Mouse (Mus musculus) monocyte, adult 2 months (primary cell): ENCODE measurements at regions not wholly inside any gene's neighbourhood (a gene's known extent, or its start where the extent isn't known, plus 50 kb on each side); places are given as distances from the start of the nearest gene placed in this dataset.

Experiments
- DNase-seq, 2 experiments: peaks; one replicate each; pipeline ENCODE4 v3.0.0; 2022; ENCODE audit warnings: low spot score in 2 of 2, low read depth in 1 of 2

DNA sequence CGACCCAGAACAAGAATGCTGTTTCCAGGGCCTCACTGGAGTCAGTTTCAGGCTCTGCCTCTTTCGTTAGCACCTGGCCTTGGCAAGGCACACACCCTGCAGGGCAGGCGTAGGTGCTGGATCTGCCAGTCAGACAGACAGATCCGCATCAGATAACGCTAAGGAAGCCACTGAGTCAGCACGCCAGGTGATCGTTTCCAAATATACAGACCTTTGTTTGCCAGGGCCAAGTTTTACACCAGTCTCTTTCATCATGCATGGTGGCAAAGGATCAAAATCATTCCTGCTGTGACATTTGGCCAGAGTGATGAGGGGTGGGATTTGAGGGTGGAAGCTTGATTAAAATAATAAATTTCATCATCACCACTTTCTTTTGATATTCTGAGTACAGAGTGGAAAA, 411.0 kb downstream of the Ofcc1 start:
- DNase-seq = no peak

DNA sequence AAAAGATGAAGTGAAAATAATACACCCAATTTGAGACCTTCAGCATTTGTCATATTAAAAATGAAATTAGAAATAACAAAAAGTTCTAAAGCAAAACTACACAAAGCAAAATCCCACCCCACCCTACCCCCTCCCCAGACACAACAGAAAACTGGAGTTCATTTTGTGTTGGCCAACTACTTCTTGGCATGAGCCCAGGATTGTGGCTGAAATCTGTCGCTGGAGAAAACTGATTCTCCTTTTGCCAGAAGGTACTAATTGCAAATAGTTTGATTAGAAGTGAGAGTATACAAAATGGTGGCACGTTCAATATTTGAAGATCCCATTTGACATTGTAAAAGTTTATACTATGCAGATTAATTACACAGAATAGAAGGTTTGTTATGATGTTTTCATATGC, 426.0 kb downstream of the Ofcc1 start:
- no peak for DNase-seq

DNA sequence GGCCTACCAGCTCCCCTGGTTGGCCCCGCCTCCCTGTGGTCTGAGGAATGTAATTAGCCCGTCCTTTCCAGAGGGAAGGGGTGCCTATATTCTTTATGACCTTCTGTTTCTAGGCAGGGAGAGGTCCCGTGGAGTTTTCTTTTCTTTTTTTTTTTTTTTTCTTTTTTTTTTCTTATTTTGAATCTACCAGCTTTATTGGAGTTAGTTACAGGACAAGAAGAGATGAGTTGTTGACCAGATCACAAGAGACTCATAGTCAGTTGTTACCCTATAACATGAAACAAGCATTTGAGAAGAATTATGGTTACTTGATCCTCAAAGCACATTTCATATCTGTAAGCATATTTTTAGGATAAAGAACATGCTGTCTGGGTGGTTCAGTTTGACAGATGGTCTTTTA, 429.8 kb downstream of the Ofcc1 start:
- no peak for DNase-seq

DNA sequence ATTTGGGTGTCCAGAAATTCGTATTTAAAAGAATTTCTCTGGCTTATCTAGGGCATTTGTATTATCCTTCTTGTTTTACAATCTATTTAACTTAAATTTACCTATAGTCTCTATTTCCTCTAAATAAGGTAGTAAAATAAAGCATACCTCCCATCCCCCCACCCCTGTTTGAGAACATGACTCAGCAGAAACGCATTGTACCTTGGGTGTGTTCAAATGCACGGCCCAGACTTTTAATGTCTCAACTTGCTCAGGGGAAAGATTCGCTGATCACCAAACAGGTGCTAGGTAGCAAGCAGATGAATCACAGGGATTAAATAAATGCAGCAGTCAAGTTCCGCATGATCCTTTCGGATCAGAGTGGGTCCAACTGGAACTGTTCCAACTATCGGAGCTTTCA, 432.7 kb downstream of the Ofcc1 start:
- no peak for DNase-seq

DNA sequence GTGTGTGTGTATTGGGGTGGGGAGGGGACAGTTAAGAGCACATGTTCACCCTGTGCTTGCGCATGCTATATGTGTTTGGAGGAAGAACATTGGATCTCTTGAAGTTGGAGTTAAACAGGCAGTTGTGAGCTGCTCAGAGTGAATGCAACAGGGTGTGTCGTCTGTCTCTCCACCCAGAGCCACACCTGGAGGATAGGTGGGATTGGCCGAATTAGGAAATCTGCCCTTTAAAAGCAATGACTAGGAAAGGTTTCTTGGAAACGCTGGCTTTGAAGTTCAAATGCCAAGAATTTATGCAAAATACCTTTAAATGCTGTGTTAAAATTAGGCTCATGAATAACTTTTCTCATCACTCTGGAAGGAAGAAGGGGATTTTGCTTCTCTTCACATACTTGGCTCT, 436.9 kb downstream of the Ofcc1 start:
- no peak for DNase-seq

DNA sequence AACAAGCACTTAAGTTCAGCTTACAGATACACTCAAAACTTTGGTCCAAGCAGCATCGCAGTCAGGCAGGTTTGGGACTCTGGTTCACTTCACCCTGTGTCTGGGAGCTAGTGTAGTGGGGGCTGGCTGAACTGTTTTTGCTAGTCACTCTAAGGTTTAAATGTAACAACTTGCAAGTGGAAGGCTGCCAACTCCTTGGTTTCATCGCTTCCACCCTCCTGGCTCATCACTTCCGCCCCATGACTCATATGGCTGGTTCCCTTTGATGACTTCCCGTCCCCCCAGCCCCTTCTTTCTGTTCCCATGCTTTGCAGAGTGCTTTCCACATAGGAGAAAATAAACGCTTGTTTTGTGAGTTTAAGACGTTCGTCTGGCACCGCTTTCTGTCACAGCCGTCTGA, 438.1 kb downstream of the Ofcc1 start:
- peak; percentile 29 to 30 for DNase-seq

DNA sequence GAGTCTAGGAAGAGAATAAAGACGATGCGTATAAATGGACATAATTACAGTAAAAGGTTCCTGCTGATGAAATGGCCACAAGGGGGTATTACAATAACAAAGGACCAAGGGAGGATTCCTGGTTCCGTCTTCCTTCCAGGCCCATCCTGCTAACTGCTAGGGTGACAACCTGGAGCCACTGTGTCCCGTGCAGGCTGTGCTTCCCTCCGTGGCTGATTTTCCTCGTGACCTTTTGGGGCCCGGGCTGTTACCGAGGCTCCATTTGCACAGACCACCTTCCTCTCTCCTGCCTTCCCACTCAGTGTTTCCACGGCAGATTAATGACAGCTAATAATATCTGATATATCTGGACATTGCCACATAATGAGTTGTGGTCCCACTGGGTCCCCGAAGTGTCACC, 453.5 kb downstream of the Ofcc1 start:
- DNase-seq = no peak

DNA sequence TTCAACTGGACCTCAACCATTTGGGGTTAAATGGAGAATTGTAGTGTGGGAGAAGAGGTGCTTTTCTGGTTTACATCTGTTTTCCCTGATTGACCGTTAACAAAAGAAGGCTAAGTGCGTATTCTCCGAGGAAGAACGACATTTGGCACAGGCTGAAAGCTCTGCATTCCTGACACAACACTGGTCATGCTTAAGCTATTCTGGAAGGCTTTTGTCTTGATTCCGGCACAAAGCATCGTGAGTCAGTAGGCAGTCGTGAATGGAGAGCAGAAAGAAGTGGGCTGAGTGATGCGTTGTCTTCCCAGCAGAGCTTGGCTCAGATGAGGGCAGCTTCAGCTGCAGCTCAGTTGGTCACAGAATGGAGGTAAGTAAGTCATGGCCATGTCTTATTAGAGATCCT, 457.0 kb downstream of the Ofcc1 start:
- no peak for DNase-seq

DNA sequence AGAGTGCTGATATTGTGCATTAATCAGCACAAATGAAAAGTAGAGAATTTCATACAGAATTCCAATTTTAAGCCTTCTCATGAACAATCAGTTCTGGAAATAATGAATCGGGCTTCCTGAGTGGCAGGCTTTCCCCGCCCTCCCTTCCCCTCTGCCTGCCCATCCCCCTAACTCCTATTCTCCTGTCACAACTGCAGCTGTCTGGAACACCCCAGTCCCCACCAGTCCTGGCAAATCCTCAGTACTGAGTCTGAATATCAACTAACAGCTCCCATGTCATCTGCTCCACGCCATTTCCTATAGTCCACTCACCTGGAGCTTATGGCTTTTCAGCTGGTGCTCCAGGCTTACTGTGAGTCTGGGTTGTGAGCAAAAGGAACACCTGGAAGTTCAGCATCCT, 457.9 kb downstream of the Ofcc1 start:
- no peak for DNase-seq

DNA sequence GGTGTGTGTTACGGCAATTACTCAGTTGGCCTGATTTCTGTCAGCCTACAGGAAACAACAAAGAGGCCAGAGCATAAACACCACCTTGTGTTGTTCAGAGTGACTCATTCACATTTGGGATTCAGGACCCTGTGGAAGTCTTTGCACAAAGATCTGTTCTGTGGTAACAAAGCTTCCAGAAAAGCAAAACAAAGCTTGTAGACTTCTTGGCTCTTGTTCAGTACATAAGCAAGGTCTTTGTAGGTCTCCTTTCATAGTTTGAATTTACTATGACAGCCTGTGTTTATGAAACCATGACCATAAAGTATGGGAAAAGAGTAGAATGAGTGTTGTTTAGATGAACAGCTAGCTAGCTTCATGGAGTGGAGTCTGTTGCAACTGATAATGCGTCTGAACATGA, 461.9 kb downstream of the Ofcc1 start:
- no peak for DNase-seq

DNA sequence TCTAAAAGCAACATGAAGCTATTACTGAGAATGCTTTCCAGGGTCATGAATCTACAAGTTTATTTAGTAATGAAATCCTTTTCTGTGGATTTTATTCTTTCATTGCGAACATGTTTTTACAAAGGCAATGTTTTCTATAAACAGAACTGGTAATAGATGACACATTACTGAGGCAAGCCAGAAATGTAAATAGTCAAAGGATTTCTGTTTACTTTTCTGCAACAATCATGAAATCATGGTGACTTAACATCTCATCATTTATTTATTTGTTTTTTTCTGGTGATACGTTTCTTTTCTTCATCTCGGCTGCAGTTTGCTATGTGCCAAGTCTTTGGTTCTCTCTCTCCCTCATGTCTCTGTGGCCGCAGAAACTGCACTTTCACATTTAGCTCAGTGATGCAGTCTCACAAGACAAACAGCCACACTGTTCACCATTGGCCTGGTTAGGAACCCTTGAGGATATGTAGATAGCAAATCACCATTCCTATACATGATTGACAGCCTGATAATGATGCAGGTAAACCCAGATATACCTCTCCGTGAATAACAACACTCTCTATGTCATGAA, 462.8 kb downstream of the Ofcc1 start:
- DNase-seq = no peak

DNA sequence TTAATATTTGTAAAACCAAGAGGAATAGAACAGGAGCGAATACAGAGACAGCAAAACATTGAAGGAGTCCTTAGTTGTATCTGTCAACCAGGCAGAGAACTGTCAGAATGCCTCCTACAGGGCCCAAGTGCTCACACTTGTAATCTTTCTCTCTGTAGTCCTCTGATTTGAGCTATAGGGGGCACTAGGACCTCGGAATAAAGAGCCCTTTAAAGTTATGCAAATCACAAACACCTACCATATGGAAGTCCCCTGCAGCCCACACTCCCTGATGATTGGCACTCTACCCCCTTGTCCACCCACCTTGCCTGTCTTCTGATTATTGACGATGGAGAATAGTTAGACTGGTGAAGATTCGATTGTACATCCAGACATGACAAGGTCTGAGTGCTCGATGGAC, 467.1 kb downstream of the Ofcc1 start:
- DNase-seq = no peak

DNA sequence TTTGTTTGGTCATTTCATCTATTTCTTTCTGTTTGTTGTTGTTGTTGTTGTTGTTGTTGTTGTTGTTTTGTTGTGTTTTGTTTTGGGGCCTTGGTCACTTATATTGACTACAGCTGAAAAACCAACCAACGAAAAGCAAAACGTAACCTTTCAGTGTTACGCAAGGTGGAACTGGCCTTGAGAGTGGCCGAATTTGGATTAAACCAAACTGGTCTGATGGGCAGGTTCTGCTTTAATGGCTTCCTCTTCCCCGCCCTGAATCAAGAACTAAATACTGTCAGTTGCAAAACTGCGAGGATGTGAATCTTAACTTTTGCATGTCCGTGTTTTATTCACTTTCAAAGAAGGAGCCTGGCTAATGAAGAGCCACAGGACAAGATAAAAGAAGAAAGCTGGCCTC, 480.2 kb downstream of the Ofcc1 start:
- peak in 1 of 2 experiments; percentile 1 for DNase-seq

DNA sequence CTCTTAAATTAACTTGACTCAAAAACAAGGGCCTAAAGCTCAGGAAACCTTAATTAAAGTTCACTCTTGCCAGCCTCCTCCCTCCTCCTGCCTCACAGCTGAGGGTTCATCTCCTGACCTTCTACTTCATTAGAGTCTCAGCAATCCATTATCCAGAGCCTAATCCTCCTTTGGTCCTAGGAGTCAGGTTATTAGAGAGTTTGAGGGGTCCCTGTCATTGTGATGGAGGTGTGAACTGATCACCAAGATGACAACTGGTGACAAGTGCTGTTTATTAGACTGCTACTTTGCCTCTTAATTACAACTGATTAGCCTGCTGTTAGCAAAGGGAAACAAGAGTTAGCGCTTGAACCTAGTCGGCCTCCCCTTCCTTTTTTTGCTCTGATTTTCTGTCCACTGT, 481.1 kb downstream of the Ofcc1 start:
- DNase-seq = no peak

DNA sequence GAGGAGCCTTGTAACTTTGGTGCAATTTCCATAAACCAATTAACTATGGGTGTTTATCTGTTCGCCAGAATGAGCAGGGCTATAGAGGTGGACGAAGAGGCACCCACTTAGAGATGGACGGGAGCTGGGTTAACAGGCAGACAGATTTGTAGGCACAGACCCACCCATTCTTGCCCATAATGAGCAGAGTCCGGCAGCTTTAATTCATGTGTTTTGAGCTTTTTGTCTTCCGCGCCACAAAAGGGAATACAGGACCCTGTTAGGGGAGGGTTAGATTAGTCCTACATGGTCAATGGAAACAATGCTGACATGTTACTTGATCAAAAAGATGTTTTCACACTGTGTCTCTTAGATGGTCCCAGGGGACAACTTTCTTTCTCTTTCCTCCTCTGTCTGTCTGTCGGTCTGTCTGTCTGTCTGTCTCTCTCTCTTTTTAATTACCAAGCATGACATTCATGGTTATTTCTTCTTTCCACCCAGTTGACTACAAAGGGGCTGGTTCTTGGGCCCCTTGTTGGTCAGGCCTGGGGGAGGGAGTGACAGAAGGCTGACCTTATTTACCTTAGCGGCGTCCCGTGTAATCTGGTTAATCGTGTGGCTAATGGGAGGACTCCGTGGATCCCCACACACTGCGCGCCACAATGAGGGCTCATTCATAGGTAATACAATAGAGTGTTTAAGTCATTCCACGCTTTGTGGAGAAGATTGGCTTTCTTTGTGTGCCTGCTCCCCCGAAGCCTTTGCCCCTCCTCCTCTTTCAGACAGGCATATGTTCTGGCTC, 483.7 kb downstream of the Ofcc1 start:
- no peak for DNase-seq

DNA sequence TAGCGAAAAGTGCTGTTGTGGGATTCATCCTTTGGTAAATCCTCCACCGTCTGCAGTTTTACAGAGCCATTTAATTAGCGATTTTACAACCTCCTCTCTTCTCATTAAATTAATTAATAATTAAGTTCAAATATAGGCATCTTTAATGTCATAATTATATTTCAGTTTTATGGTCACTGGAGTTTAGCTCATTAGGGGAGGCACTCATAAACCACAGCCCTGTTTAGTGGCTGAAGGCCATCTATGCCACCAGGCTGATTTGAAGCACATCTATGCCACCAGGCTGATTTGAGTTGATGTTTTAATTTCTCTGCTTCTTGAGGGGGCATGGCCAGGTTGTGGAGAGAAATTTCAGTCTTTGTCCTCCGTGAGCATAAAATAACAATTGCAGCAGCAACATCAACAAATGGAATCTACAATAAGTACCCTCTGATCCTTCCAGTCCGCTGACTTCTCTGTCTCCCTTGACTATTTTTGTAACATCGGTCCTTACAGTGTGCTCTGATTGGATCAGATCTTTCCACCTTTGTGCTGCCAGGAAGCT, 508.9 kb downstream of the Ofcc1 start:
- no peak for DNase-seq

DNA sequence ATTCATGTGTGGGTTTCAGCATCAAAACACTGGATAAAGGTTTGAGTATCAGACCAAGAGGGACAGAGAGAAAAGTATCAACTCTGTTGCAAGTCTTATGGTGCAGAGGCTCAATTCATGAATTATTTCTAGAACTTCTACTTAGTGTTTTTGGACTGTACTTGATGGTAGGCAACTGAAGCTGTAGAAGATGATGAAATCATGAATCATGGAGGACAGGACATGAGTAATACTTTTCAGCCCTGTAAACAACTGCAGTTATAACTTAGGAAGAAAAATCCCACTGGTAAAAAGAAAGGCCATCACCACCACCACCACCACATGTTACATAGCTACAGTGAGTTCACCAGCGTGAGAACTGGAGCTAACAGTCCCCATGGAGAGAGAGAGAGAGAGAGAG, 511.9 kb downstream of the Ofcc1 start:
- DNase-seq = no peak

DNA sequence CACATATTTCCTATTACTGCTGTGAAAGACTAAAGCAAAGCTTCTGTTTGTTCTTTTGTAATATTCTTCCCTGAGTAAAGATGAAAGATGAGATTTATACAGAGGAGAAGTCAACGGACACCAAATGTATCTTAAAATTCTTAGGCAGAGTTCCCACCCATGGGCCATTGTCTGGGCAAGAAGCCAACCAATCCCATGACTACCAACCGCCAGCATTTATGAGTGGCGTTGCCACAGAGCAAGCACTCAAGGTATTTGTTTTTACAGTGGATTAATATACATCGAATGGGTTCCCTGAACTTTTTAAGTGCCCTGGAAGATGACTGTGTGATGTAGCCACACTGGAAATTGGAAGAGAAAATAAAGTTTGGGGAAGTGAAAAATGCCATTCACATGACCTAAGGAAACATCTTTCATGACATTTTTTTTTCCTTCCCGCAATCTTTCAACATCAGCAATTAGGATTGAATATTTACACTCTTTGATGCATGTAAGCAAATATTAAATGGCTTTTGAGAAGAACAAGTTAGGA, 525.1 kb downstream of the Ofcc1 start:
- no peak for DNase-seq

DNA sequence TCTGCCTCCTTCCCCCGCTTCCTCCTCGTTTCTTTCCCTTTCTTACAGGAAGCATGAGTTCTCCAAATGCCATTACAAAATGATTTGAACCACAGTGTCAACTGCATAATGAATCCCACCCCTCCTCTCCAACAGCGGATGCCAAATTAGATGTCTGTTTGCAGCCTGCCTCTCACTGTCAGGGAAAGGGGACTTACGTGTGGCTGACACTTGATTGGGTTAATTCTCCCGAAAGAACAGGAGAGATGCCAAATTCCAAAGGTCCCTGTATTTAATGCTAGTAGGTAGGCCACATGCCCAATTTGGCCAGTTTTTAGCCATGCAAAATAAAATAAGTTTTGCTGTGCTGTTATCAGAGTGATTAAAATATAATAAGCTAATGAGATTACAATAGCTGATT, 525.9 kb downstream of the Ofcc1 start:
- DNase-seq = no peak

DNA sequence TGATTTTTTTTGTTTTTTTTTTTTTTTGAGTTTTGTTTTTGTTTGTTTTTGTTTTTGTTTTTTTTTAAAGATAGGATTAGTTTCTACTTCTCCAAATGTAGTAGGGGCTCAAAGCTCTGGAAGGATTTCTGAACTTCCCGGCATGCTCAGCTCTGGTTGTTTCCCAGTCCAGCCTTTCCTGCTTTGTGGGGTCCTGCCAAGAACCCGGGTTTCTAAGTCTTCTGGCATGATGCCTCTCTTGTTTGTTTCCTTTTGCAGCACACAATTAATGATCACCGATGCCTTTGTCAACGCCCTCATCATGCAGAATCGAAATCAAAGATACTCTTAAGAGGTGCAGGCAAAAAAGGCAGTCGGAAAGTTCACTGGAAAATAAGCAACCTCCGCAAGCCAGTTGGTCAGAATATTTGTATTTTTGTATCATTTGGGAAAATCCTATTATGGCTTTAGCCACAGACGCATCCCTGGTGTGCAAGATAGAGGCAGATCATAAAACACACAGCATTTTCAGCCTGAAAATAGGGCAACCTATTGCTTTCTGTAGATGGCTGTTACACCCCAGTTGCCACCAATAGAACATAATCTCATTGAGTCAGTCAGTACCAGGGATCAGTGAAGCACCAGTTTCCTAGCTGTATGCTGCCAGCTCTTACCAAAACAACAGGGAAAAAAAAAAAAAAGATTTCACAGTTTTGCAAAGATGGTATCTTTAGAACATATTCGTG, 526.6 kb downstream of the Ofcc1 start:
- no peak for DNase-seq

DNA sequence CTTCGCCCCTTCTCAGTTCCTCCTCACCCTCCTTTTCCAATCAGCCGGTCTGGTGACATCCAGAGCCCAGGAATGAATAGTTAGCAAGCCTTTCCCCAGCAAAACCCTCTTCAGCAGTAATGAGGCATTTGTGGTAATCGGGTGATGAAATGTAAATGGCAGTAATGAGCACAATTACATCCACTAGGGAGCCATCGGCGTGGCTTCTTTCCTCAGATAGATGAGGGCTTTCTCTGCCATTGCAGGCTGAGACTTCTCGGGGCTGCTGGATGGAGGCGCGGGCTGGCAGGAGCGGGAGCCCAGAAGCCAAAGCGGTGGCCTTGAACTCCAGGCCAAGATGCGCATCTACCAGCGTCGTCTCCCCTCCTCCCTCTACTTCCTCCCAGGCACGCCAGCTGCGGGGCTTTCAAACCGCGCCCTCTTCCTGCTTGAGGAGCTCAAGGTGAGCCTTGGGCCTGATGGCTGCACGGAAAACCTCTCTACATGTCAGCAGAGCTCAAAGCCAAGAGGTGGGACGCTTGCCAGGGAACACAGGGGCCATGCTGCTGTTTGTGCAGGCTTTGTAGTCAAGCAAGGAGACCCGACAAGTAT, 537.2 kb downstream of the Ofcc1 start:
- DNase-seq = no peak
